Mouse (Mus musculus) liver, adult 2 months (tissue): ENCODE measurements around the gene Pdk2. TPM values are rescaled to one million over a fixed set of nuclear protein-coding genes. Genes with fewer than 3 reads are reported as not detected.
A peak's percentile ranks its signal among the peaks of the same experiment; 100 is the strongest.

ENCODE experiments used
- DNase-seq: peaks from one replicate; pipeline ENCODE4 v3.0.0-alpha.2; 2011; ENCODE audit warnings: low read depth, low spot score; ENCODE audit errors: extremely low read depth
- H3K27ac ChIP-seq: fragments of 200-500 bp; replicated peaks from 2 replicates; pipeline ENCODE4 v1.5.1; 2012; ENCODE audit warnings: low read depth, mild to moderate bottlenecking, control low read depth, inconsistent platforms, low read length; ENCODE audit not compliant: insufficient read depth
- H3K27me3 ChIP-seq: fragments of 200-500 bp; 2 replicates; pipeline ENCODE4 v1.6.1; 2012; ENCODE audit warnings: mild to moderate bottlenecking, moderate library complexity, low read length, inconsistent platforms; ENCODE audit not compliant: control insufficient read depth, insufficient read depth
- H3K36me3 ChIP-seq: fragments of 200-500 bp; 2 replicates; pipeline ENCODE4 v1.6.1; 2012; ENCODE audit warnings: low read length, inconsistent platforms; ENCODE audit not compliant: control insufficient read depth, insufficient read depth
- H3K4me1 ChIP-seq: fragments of 200-500 bp; 2 replicates; pipeline ENCODE4 v1.6.1; 2011; ENCODE audit warnings: low read length; ENCODE audit not compliant: control insufficient read depth, insufficient read depth
- H3K4me3 ChIP-seq: fragments of 200-500 bp; 2 replicates; pipeline ENCODE4 v1.5.1; 2011; ENCODE audit warnings: low read depth, mild to moderate bottlenecking, control low read depth, low read length, moderate library complexity; ENCODE audit not compliant: insufficient read depth
- H3K79me2 ChIP-seq: fragments of 200-500 bp; 2 replicates; pipeline ENCODE4 v1.6.1; 2012; ENCODE audit warnings: inconsistent platforms, mild to moderate bottlenecking, low read length, moderate library complexity; ENCODE audit not compliant: control insufficient read depth, insufficient read depth
- H3K9ac ChIP-seq: fragments of 200-500 bp; 2 replicates; pipeline ENCODE4 v1.6.1; 2012; ENCODE audit warnings: low read depth, mild to moderate bottlenecking, control low read depth, inconsistent platforms, low read length
- CTCF ChIP-seq: fragments of 200-500 bp; IDR thresholded peaks from 2 replicates; pipeline ENCODE4 v1.5.1; 2011; ENCODE audit warnings: low read depth, low read length, control low read depth
- POLR2A ChIP-seq: fragments of 200-500 bp; IDR thresholded peaks from 2 replicates; pipeline ENCODE4 v1.6.1; 2011; ENCODE audit warnings: low read length, control low read depth; ENCODE audit not compliant: insufficient read depth; ENCODE audit errors: extremely low read depth
- WGBS: fragments of 180-500 bp; shearing (Covaris S2); methylation state at CpG from one replicate; pipeline ENCODE4 v1.1.7; 2018; 5-methylcytosine and 5-hydroxymethylcytosine counted together
- polyA plus RNA-seq: library from polyadenylated mRNA; depleted of rRNA; stranded (reverse); fragments of >200 nt; gene quantifications from 2 replicates; pipeline ENCODE4 v1.2.3, GENCODE M21; 2012
- total RNA-seq: library from RNA; depleted of rRNA; stranded (reverse); fragments of >200 nt; gene quantifications from 2 replicates; pipeline ENCODE4 v1.2.3, GENCODE M21; 2014

Pdk2 gene
- total and polyA plus RNA-seq, 2 experiments = 17.7 to 101 TPM

- Histone ChIP-seq H3K36me3 (no peaks in the 10 kb centered on the region), H3K9ac (no peak overlapping the region; the same call in 1 of the 2 replicates), H3K27ac (no peak overlapping the region), H3K4me1 (no peaks in the 10 kb centered on the region), H3K4me3 (no peak overlapping the region; the same call in 1 of the 2 replicates), H3K27me3 (peaks cover 10% of the 10 kb centered on the region), H3K79me2 (peaks cover 7% of the 10 kb centered on the region; the same call in 1 of the 2 replicates)
- 61% methylated on average over 10 of the region's 10 CpGs for WGBS
- DNase-seq = no peak
- TF ChIP-seq CTCF (no peak), POLR2A (no peak)
Measured at GRCm38 (mm10) chr11:94994208-94994814, 46.8 kb downstream of the Pdk2 start.

DNA sequence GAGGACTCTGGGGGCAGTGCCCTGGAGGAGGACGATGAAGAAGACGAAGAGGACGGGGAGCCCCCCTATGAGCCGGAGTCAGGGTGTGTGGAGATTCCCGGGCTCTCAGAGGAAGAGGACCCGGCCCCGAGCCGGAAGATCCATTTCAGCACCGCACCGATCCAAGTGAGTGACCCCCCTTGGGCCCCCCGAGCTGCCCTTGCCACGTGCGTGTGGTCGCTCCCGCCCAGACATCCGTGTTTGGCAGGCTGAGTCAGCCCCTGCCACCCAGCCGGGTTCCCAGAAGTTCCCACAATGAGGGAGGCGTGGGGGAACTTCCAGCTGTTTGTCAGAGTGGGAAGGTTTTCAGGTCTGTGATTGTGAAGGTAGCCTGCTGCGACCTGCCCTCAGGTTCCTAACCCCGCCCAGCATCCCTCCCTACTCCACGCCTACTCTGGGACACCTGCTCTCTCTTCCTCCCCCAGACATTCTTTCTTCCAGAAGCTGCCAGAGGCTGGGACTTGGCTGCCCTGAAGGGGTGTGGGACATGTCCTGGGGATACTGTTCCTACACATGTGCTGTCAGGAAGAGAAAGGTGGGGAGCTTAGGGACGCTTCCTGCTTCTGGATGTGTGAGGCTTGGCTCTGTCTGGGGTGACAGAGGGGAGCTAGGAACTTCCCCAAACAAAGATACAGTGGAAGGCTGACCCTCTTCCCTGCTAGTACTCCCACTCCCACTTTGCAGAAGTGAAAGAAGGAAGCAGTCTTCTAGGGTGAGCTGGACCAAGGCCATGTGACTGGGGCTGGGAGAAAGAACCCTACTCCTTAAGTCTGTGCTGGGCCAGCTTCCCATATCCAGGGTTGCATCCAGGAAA is 48.2 kb downstream of the Pdk2 start:
- peak; percentile 51 for DNase-seq
- peak overlapping the region; percentile 59 for H3K9ac ChIP-seq
- H3K4me1 ChIP-seq = peaks cover 4% of the 10 kb centered on the region; the same call in 1 of the 2 replicates
- H3K27me3 ChIP-seq = peaks cover 10% of the 10 kb centered on the region
- H3K79me2 ChIP-seq = peaks cover 7% of the 10 kb centered on the region; the same call in 1 of the 2 replicates
- peak overlapping the region; percentile 22 for H3K27ac ChIP-seq
- no peaks in the 10 kb centered on the region for H3K36me3 ChIP-seq
- 24% methylated on average over 22 of the region's 22 CpGs for WGBS
- peak overlapping the region; percentile 57 for H3K4me3 ChIP-seq
- TF ChIP-seq CTCF (no peak), POLR2A (no peak)

GRCm38 (mm10) chr11:94992480-94992753 is 48.7 kb downstream of the Pdk2 start:
- 9% methylated on average over 20 of the region's 20 CpGs for WGBS
- H3K36me3 ChIP-seq = no peaks in the 10 kb centered on the region
- H3K27ac ChIP-seq = peak overlapping the region; percentile 22; the same call in 1 of the 2 replicates
- DNase-seq = no peak
- H3K79me2 ChIP-seq = peaks cover 7% of the 10 kb centered on the region; the same call in 1 of the 2 replicates
- peak overlapping the region; percentile 57 for H3K4me3 ChIP-seq
- H3K27me3 ChIP-seq = peaks cover 10% of the 10 kb centered on the region
- H3K9ac ChIP-seq = peak overlapping the region; percentile 59
- peaks cover 4% of the 10 kb centered on the region; the same call in 1 of the 2 replicates for H3K4me1 ChIP-seq
- TF ChIP-seq CTCF (no peak), POLR2A (no peak)

- Histone ChIP-seq H3K4me1 (peaks cover 4% of the 10 kb centered on the region; the same call in 1 of the 2 replicates), H3K27ac (peak overlapping the region; percentile 22), H3K4me3 (peak overlapping the region; percentile 57), H3K9ac (peak overlapping the region; percentile 59), H3K27me3 (peaks cover 10% of the 10 kb centered on the region), H3K79me2 (peaks cover 7% of the 10 kb centered on the region; the same call in 1 of the 2 replicates), H3K36me3 (no peaks in the 10 kb centered on the region)
- DNase-seq = no peak
- 2% methylated on average over 99 of the region's 99 CpGs for WGBS
- no peak for TF ChIP-seq CTCF
- TF ChIP-seq POLR2A = no peak
Measured at GRCm38 (mm10) chr11:94991641-94992479, 49.3 kb downstream of the Pdk2 start.

DNA sequence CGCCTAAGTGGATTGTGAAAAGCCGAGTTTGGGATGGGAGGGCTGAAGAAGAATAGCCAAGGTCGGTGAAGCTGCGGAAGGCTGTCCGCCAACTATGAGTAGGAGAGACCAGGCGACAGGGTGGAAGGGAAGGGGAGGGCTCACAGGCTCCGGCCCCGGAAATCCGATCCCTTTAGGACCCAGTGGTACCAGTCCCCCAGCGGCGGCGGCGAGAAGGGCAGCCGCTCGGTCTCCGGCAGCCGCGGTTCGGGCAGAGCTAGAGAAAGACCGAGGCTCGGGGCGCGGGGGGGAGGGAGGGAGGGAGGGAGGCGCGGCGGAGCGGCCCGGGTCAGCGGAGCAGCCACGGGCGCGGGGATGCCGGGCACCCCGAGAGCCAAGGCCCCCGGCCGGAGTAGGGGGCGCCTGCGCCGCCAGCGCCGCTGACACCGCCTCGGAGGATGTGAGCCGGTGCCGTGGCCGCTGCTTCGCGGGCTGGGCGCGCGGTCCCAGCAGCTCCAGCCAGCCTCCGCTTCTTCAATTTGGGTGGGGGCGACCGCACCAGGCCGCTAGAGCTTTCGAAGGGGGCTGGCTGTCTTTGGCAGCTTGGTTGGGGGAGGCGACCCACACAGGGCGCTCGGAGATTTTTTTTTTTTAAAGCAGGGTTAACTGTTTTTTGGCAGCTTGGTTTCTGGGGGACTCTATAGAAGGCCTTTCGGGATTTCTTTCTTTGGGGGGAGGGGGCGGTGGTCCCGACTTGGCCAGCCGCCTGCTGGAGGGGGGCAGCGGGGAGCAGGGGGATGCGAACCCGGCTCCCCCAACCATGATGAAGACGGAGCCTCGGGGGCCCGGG is 50.2 kb downstream of the Pdk2 start, which contains the start of gene Ppp1r9b:
TSS of gene Ppp1r9b (plus strand) at position 287 of the 829 bp plus-strand sequence.
- TF ChIP-seq POLR2A (peak; percentile 43; the same call in 1 of the 2 replicates), CTCF (peak; percentile 69)
- 1% methylated on average over 69 of the region's 69 CpGs for WGBS
- peaks cover 7% of the 10 kb centered on the region; the same call in 1 of the 2 replicates for H3K79me2 ChIP-seq
- no peaks in the 10 kb centered on the region for H3K36me3 ChIP-seq
- H3K4me3 ChIP-seq = peak within 1 kb of the TSS; percentile 57
- H3K27me3 ChIP-seq = peaks cover 10% of the 10 kb centered on the region
- H3K27ac ChIP-seq = peak within 1 kb of the TSS; percentile 66
- peak within 1 kb of the TSS; percentile 62 for H3K9ac ChIP-seq
- DNase-seq = peak; percentile 43
- H3K4me1 ChIP-seq = peaks cover 4% of the 10 kb centered on the region; the same call in 1 of the 2 replicates
